Mouse (Mus musculus): ENCODE measurements at regions not wholly inside any gene's neighbourhood (a gene's known extent, or its start where the extent isn't known, plus 50 kb on each side); places are given as distances from the start of the nearest gene placed in this dataset.

GRCm38 (mm10) chr14:46082646-46083045 lies 296.6 kb upstream of the Gm15217 start:
- no peak for DNase-seq (ENCODE audit: low spot score in 2 of 2)

GRCm38 (mm10) chr14:46088968-46089691 lies 290.1 kb upstream of the Gm15217 start:
- peak in 1 of 2 experiments; percentile 21 for DNase-seq (ENCODE audit: low spot score in 2 of 2)

GRCm38 (mm10) chr14:46115950-46116349 lies 263.3 kb upstream of the Gm15217 start:
- no peak for DNase-seq (ENCODE audit: low spot score in 2 of 2)

- no peak for DNase-seq (ENCODE audit: low spot score in 2 of 2)
These were observed 252.7 kb upstream of the Gm15217 start for GRCm38 (mm10) chr14:46126541-46126940.

GRCm38 (mm10) chr14:46129762-46130161 lies 249.5 kb upstream of the Gm15217 start:
- DNase-seq (ENCODE audit: low spot score in 2 of 2) = no peak

GRCm38 (mm10) chr14:46144175-46144574 lies 235.0 kb upstream of the Gm15217 start:
- DNase-seq (ENCODE audit: low spot score in 2 of 2) = no peak

- peak in 1 of 2 experiments; percentile 5 for DNase-seq (ENCODE audit: low spot score in 2 of 2)
These were observed 234.5 kb upstream of the Gm15217 start for GRCm38 (mm10) chr14:46144707-46145106.

GRCm38 (mm10) chr14:46145584-46145983 lies 233.6 kb upstream of the Gm15217 start:
- DNase-seq (ENCODE audit: low spot score in 2 of 2) = no peak

- DNase-seq (ENCODE audit: low spot score in 2 of 2) = no peak
These were observed 230.0 kb upstream of the Gm15217 start for GRCm38 (mm10) chr14:46149073-46149661.

GRCm38 (mm10) chr14:46158741-46159140 lies 220.5 kb upstream of the Gm15217 start:
- no peak for DNase-seq (ENCODE audit: low spot score in 2 of 2)

GRCm38 (mm10) chr14:46172181-46172874 lies 206.9 kb upstream of the Gm15217 start:
- DNase-seq (ENCODE audit: low spot score in 2 of 2) = no peak

GRCm38 (mm10) chr14:46172875-46173324 lies 206.3 kb upstream of the Gm15217 start:
- no peak for DNase-seq (ENCODE audit: low spot score in 2 of 2)

GRCm38 (mm10) chr14:46174386-46174785 lies 204.8 kb upstream of the Gm15217 start:
- DNase-seq (ENCODE audit: low spot score in 2 of 2) = no peak

- DNase-seq (ENCODE audit: low spot score in 2 of 2) = no peak
These were observed 203.7 kb upstream of the Gm15217 start for GRCm38 (mm10) chr14:46175291-46176216.

- no peak for DNase-seq (ENCODE audit: low spot score in 2 of 2)
These were observed 200.2 kb upstream of the Gm15217 start for GRCm38 (mm10) chr14:46179024-46179423.

GRCm38 (mm10) chr14:46191639-46192399 lies 187.4 kb upstream of the Gm15217 start:
- no peak for DNase-seq (ENCODE audit: low spot score in 2 of 2)

- DNase-seq (ENCODE audit: low spot score in 2 of 2) = no peak
These were observed 185.6 kb upstream of the Gm15217 start for GRCm38 (mm10) chr14:46193577-46193976.

GRCm38 (mm10) chr14:46195939-46196338 lies 183.3 kb upstream of the Gm15217 start:
- no peak for DNase-seq (ENCODE audit: low spot score in 2 of 2)

GRCm38 (mm10) chr14:46202818-46203217 lies 176.4 kb upstream of the Gm15217 start:
- no peak for DNase-seq (ENCODE audit: low spot score in 2 of 2)

- no peak for DNase-seq (ENCODE audit: low spot score in 2 of 2)
These were observed 158.7 kb upstream of the Gm15217 start for GRCm38 (mm10) chr14:46220483-46220882.

Data from urinary bladder, postnatal 36 days (tissue).